Mouse (Mus musculus) induced T-regulatory cell, adult 2 months (primary cell): ENCODE measurements around the gene Zfp445.
"Not testable (repeated sequence)": the region's sequence is repeated elsewhere in the genome, so short reads cannot be mapped to it uniquely, and the experiment has no call there.

Source experiments
- DNase-seq: peaks from one replicate; pipeline ENCODE4 v3.0.0-alpha.2; 2012; ENCODE audit warnings: low read depth

Gene Zfp445

DNA sequence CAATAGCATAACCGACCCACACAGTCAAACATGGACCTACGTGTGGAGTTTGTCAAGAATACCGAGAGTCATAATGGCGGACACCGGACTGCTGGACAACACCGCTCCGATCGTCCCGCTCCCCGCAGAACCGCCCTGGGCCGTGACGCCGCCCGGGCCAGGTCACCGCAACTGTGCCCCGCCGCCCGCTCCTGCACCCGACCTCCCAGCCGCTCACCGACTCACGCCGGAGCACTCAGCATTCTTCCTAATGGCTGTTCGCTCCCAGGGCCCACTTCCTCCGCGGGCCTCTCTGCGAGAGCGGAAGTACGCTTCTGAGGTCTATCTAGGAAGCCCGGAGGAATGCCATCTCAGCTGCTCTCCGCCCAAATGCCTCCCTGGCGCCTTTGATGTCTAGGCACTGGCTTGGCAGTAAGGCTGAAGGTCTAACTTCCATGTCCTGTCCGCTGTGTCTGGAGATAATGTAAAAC, at the start of gene Zfp445:
Gene Zfp445, minus strand, starts transcription at position 310 of the 470 bp plus-strand sequence.
- DNase-seq = peak; percentile 92

DNA sequence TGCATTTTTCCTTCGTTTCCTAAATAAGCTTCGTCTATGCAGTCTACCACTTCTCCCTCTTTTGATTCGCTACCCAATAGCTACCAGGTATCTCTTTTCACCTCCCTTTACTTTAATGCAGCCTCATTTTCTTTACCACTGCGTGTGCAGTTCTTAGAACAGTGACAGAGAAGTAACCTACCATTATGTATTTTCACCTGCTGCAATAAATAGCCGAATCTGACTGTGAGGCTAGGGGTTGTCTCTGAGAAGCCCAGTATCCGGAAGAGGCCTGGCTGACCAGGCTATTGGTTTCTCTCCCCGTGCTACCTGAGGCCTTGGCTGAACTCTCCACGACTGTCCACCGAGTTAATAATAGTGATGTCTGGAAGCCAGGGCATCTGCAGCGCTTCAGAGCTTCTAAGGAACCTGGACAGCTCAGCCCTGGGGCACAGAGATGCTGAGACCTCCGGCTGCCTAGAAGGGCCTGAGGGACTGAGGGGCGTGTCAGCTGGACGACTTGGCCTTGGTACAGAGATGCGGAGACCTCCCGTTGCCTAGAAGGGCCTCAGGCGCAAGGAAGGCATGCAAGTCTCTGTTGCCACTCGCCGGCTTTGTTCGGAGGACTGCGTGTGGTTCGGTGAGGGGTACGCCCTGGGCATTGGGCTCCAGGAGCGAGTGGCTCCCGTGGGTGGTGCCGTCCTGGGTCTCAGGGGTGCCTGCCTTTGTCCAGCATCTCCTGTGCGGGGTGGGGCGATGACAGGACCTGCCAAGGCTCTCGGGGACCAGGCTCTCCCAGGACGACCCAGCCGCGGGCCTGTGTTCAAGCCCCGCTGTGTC, 37.1 kb upstream of the Zfp445 start:
- DNase-seq = no peak

DNA sequence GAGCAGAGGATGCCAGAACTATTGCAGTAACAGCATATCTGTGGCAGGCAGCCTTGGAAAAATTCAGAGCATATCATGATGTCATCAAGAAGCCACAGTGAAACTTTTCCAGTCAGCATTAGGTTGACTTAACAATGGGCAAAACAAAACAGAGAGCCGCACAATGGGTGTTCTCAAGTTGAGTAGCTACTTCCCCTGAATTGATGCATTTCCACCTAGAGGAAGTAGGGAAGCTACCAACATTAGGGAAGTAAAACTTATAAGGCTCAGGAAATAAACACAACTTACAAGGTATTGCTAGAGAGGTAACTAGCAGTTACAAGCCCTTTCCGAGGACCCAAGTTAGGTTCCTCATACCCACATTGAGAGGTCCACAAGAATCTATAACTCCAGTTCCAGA, 35.2 kb upstream of the Zfp445 start:
- no peak for DNase-seq

DNA sequence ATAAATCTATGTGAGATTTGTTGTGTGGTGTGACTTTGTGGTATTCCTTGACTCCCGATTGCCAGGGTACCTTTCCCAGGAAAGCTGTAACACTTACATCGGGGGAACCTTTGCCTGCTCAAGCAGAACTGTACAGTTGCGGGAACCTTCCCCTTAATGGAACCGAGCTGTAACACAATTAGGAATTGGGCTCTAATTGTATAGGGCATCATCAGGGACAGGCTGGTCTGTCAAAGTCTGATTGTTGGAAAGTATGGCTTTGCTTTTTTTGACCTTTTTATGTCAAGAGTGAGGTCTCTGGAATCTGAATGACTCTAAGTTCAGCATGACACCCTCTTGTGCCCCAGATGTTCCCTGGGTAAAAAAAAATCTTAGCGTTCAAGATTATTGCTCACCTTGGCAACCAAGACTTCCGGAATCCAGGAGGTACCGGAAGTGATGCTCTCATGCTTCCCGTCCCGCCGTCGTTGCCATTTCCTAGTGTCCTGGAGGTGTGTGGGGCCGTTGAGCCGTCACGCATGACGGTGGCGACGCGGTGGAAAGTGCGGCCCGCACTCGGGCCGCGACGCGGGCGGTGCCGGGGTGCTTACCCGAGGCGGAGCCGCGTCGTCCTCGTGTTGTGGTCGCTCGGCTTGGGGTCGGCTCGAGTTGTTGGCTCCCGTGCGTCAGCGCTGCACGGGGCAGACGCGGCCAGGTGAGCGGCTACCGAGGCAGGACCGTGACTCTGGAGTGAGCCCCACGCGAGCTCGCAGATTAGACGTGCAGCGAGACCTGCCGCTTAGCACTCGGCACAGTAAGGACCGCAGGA, 20.8 kb upstream of the Zfp445 start:
- peak; percentile 91 for DNase-seq

DNA sequence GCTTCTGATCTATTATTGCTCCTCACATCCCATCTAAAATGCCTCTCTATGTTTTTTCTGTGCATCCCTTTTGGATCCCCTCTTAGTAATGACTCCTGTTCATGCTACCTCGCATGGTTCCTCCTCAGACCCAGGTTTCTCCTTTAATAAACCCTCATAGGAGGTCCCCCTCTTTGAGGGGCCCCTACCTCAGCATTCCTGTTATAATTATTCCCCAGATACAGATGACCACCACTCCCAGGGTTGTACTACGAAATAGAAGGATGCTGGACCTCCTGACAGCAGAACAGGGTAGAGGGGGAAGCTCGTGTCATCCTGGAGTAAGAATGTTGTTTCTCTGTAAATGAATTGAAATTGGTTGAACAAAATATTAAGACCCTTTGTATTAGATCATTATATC, 19.6 kb upstream of the Zfp445 start, which contains the start of gene Zkscan7:
Gene Zkscan7, plus strand, starts transcription at position 301 of the 400 bp plus-strand sequence.
- no peak for DNase-seq

DNA sequence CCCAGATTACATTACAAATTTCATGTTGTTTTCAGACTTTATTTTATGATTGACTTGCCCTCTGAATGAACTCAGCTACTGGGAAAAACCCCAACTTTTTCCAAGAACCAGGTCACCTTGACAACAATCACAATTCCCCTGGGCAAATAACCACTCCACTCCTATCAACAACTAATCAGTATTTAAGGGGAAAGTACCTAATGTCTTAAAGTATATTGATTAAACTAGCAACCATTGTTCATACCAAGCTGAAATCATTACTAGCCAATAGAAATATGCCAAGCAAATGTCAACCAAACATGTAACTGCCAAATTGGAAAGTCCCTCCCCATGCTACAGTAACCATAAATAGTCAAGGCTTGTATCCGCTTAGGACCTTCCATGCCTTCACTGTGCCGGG, 9.3 kb upstream of the Zfp445 start:
- peak; percentile 63 for DNase-seq

DNA sequence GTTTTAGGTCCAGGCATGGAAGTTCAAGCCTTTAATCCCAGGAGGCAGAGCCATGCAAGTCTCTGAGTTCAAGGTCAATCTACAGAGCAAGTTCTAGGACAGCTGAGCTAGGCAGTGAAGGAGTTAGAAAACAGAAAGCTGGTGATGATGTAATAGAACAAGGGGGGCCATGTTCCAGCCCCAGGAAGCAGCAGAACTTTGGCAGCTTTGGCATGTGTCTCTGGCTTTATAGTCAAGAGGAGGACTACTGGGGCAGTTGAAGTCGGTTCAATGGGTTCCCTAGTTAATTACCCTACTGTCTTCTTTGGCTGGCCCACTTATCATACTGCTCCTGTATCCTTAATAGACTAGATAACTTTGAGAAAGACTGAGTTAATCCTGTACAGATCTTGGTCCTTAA, 8.8 kb upstream of the Zfp445 start:
- peak; percentile 16 for DNase-seq

DNA sequence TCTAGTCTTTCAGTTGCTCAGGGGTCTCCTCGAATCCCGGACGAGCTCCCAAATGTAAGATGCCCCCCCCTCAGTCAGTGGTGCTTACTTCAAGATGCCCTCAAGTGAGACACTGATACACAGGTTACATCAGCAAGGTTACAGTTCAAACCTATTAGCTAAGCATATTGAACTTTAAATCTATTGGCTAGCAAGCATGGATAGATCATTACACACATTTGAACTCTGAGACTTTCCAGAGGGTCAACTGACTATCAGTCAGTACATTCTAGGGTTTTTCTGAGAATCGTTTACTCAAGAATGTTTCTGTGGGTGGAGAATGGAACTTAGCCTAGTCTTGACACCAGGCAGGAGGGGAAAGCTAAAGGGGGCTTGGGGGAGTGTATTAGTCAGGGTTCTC, 6.8 kb upstream of the Zfp445 start:
- DNase-seq = no peak

DNA sequence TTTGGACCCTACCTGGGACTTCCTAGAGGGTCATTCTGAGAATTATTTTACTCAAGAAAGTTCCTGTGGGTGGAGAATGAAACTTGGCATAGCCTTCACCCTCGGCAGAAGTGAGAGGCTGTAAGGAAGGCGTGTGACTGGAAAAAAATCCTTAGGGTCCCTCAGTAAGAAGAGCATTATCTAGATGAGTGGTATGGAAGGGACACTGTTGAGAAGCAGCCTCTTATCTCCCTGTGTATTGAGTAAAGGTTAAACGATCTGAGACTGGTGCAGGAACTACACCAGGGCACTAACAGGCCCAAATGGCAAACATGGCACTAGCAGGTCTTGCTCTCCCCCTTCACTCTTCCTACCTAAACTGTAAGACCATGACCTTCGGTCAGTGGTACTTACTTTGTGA, 386 bp upstream of the Zfp445 start:
- DNase-seq = no peak

DNA sequence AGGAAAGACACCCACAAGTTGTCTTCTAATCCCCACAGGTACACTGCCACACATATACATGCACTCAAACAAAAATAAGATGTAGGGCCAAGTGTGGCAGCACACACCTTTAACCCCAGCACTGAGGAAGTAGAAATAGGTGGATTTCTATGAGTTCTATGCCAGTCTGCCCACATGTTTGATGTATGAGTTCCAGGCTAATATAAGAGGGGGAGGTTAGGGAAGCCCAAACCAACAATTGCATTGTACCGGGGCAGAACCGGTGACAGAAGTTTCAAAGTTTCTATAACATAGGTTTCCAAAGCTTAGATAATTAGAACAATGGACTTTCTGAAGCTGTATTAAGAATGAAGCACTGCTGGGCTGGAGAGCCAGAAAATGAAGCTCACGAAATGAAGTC, 958 bp downstream of the Zfp445 start:
- no peak for DNase-seq

DNA sequence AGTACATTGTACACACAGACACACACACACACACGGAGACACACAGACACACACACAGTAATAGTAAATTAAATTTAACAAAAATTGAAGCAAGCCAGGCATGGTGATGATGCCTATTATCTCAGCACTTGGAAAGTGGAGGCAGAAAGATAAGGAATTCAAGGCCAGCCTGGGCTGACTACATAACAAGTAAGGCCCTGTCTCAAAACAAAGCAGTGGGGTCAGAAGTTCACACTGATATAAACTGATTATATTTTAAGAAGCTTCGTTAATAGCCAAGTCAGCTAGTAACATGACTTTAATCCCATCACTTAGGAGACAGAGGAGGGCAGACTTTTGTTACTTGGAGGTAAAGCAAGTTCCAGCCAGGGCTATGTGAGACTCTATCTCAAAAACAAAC, 2.1 kb downstream of the Zfp445 start:
- no peak for DNase-seq

DNA sequence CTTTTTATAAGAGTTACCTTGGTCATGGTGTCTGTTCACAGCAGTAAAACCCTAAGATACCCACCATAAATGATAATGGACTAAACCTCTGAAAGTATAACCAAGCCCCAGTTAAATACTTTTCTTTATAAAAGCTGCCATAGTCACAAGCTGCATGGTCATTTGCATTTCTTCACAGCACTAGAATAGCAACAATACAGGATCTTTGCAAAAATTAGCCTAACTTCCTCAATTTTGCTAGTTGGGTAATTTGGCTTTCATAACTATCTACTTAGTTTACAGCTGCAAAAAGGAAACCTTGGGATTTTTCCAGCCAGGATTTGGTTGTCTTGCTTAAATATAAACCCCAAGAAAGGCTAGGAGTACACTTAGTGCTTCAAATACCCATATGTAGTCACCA, 5.1 kb downstream of the Zfp445 start:
- DNase-seq = no peak

DNA sequence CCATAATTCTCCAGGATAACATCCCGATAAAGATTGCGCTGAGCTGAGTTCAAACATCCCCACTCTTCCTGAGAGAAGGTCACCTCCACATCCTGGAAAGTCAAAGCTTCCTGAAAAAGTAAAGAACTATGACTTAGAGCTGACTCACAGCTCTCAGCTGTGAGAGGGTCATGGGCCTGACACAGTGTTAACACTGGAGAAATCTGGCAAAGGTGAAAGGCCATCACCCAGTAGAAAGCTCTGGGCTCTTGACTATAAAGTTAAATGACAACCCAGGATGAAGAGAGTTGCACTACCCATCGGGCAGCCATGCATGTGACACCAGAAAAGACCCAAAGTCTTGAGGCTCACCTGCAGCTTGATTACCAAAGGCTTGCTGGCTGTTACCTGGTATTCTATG, 9.1 kb downstream of the Zfp445 start:
- no peak for DNase-seq

DNA sequence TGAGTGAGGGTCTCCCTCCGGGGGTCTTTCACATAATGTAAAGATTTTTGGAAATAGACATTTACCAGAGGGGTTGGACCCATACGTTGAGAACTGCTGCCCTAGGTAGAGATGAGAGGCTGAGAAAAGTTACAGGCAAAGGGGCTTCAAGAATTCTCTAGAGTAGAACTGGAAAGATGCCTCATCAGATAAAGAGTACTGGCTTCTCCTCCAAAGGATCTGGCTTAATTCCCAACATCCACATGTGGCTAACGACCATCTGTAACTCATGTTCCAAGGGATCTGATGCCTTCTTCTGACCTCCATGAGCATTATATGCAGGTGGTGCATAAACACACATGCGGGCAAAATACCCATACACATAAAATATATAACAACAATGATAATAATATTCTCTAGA, 10.2 kb downstream of the Zfp445 start:
- no peak for DNase-seq

DNA sequence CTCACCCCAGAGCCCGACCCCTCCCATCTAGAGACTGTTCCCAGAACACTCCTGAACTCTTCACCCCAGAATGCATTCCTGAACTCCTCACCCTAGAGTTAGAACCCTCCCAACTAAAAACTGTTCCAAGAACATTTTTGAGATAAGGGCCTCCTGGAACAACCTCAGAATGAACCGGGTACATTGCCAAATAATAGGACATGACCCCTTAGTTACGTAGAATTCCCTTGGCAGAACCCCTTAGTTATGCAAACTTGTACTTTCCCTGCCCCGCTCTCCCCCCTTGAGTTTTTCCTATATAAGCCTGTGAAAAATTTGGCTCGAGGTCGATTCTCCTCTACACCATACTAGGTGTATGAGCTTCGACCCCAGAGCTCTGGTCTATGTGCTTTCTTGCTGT, 10.7 kb downstream of the Zfp445 start:
- not testable (repeated sequence) for DNase-seq

DNA sequence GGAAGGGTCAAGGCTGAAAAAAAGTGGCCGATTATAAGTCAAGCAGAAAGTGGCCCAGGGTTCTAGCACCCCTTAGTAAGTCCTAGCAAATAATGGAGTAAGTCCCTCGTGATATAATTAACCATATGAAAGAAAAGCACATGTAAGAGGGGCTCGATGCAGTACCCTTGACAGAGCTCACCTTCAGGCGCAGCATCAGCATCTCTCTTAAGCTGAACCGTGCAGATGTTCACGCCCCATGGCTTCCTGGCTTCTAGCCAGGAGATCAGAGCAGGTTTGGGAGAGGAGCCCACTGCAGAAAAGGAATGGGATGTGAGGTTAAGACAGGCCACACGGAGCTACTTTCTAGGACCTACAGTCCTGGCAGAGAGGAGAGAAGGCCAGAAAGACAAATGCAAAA, 11.3 kb downstream of the Zfp445 start:
- DNase-seq = no peak

DNA sequence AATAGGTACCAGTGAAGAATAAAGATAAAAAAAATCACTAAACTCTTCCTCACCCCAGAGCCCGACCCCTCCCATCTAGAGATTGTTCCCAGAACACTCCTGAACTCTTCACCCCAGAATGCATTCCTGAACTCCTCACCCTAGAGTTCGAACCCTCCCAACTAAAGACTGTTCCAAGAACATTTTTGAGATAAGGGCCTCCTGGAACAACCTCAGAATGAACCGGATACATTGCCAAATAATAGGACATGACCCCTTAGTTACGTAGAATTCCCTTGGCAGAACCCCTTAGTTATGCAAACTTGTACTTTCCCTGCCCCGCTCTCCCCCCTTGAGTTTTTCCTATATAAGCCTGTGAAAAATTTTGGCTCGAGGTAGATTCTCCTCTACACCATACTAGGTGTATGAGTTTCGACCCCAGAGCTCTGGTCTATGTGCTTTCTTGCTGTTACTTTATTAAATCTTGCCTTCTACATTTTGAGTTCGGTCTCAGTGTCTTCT, 17.9 kb downstream of the Zfp445 start:
- DNase-seq = not testable (repeated sequence)

DNA sequence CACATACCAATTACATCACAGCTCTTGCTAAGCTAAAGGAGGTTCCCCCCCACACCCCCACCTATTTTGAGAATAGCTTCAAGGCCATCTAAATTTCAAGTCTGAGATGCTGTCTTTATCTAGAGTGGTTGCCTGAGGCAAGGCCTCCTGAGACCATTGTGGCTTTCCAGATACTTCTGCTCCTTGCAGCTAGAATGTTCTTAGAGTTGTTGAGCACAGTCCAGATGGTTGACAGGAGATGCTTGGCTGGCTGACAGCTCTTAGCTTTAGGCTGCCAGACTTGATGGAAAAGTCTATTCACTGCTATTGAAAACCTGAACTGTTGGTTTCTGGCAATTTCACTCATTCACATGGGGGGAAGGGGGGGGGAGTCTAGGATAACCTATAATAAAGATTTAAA, 19.6 kb downstream of the Zfp445 start:
- DNase-seq = no peak

DNA sequence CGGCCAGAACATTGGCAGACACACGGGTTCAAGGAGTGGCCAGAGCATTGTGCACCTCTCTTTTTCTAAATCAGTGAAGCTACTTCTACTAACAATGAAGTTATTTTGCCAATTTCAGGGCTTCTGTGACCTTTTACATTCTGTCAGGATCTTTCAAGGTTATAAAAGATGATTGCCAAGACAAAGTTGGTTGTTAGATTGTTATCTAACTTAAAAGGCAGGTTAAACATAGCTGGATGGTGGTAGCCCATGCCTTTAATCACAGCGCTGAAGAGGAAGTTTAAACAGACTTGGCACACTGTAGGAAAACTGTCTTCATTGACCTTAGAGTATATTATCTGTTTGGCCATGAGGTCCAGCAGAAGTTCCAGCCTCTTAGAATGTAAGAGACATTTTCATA, 20.2 kb downstream of the Zfp445 start:
- no peak for DNase-seq

DNA sequence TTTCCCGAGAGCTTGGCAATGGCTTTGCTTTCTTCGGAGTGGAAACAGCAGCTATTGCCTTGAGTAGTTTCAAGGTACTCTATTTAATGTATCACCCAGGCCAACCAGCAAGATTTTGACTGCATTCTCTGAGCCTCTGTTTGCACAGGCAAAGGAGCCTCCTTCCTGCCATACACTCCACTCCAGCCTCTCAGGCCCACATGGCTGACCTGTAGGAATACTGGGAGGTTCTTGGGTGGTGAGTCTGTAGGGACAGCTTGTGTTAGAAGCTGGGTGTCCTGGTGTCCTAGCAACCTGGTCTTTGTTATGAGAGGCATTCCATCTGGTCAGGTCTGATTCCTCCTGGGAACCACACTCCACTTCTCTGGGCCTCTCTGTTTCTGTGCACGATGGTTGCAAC, 22.0 kb downstream of the Zfp445 start, which contains the start of gene Gm35549:
Gene Gm35549, minus strand, starts transcription at position 276 of the 400 bp plus-strand sequence.
- no peak for DNase-seq

DNA sequence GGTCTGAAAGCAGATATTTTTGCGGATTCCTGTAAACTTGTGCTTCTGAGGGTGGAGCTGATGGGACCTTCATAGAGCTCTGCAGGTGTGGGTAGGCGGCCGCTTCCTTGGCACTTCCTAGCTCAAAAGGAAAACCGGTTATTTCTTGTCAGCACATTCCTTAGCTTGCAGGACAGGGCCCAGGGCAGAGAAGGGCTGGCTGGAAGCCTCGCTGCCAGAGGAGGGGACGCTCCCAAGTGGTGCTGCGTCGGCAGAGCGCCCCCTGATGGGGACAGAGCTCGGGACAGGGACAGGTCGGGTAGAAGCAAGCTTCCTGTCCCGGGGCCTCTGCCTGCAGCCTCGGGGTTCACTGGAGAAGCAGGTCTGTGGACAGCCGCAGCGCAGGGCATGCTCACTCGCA, 28.1 kb downstream of the Zfp445 start:
- DNase-seq = no peak

DNA sequence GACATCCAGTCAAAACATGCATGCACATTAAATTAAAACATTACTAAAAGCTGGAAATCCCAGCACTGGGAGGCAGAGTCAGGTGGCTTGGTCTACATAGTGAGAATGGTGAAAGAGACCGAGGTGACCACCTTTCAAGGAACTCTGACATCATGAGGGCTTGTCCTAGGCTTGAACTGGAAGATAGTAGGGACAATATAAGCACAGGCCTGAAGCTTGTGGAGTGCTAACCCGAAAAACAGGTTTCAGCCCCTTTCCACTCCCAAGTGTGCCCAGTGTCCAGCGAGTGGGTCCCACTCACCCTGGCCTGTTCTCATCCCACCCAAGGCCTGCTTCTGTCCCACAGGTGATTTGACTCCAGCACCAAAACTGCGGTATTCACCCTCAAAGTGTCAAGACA, 28.6 kb downstream of the Zfp445 start:
- no peak for DNase-seq

DNA sequence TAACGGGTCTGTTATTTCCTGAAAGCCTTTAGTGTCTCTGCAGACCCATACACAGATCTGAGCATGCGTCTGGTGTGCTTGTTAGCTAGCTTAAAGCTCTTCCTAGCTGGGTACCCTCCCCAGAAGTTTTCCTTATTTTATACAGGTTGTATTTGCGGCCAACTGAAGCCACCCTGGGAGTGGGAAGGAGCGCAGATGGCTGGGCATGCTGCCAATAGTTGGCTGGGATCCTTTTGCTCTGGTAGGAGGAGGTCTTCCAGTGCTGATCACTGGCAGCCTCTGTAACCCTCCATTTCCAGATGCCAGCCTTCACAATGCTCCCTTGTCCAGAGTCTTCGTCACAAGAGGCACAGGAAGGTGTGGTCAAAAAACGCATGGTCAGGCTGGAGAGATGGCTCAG, 29.0 kb downstream of the Zfp445 start:
- DNase-seq = no peak
